In genomic region chr3:96563267-96563666, GRCm38 (mm10) we compare ENCODE assay signal across 15 mouse cellular contexts. TPM values are rescaled to one million over a fixed set of nuclear protein-coding genes. Genes with fewer than 3 reads are reported as not detected.
DNase-seq lines count a peak whose midpoint lies in the region; ATAC-seq and TF ChIP-seq lines count a peak whose summit lies in the region.
"Had no signal": no experiment of that assay in that cellular context is flagged by ENCODE, and none has a peak within 500 bp of the region (broad histone marks: within the 10 kb centered on the region; RNA-seq: fewer than 3 reads in every experiment).

No protein-coding gene starts in this region.

- no peak for ATAC-seq in heart, embryonic 11.5 days (replicated peaks; ENCODE audit: insufficient number of reproducible peaks, low FRiP score, low TSS enrichment)
- no peak for ATAC-seq in lung, embryonic 14.5 days (ENCODE audit: insufficient read depth)
- ATAC-seq in kidney, postnatal 0 days (replicated peaks; ENCODE audit: low FRiP score, low read depth): no peak

- no peak for TF ChIP-seq EP300 in CH12.LX (IDR thresholded peaks at IDR 0.05; ENCODE audit: low read length)

- in situ Hi-C loops in CH12.LX (cut with MboI; ENCODE audit: low pct_ligation_motif_present, low pct_unique_long_range_greater_than_20kb, low sequenced_read_pairs): no loop called here

- TF ChIP-seq CTCF in lung, embryonic 14.5 days (IDR thresholded peaks at IDR 0.05; ENCODE audit: low read depth): no peak
- no peak for TF ChIP-seq CTCF in CH12.LX (conservative IDR thresholded peaks at IDR 0.05 in 1 of 2, IDR thresholded peaks at IDR 0.05 in 1 of 2; ENCODE audit: low read depth in 2 of 2, low read length in 2 of 2)
- no peak for TF ChIP-seq CTCF in kidney, postnatal 0 days (IDR thresholded peaks at IDR 0.05; ENCODE audit: low read depth)

- TF ChIP-seq POLR2A in CH12.LX (IDR thresholded peaks at IDR 0.05; ENCODE audit: low read depth, low read length): no peak

- no peak for DNase-seq in heart, adult 8-10 months (ENCODE audit: low spot score)
- no peak for DNase-seq in lung, embryonic 14.5 days
- no peak for DNase-seq in lung, postnatal 10 days
- no peak for DNase-seq in CH12.LX (ENCODE audit: extremely low read depth)
- DNase-seq in kidney, postnatal 0 days (ENCODE audit: low spot score): no peak
- no peak for DNase-seq in midbrain, embryonic 10.5 days (ENCODE audit: low spot score)
- no peak for DNase-seq in cerebellum, postnatal 4 days (ENCODE audit: low spot score in 2 of 2)
- DNase-seq: adrenal gland, adult 2 months; cerebellum, adult 8-10 months had no signal

- 92% methylated on average over 8 of the region's 8 CpGs for WGBS in heart, embryonic 11.5 days (ENCODE audit: insufficient replicate concordance)
- 88% methylated on average over 8 of the region's 8 CpGs for WGBS in lung, embryonic 14.5 days
- 92% methylated on average over 8 of the region's 8 CpGs for WGBS in kidney, postnatal 0 days
- WGBS in midbrain, embryonic 10.5 days: 97% methylated on average over 8 of the region's 8 CpGs

- dilution Hi-C loops in CH12.LX (cut with MboI; ENCODE audit: extremely low pct_ligation_motif_present, extremely low pct_unique_long_range_greater_than_20kb, low sequenced_read_pairs): no loop called here

- H3K27me3 ChIP-seq in heart, embryonic 11.5 days (ENCODE audit: control insufficient read depth, insufficient read depth, low read length): no peaks in the 10 kb centered on the region
- no peaks in the 10 kb centered on the region for H3K27me3 ChIP-seq in lung, embryonic 14.5 days (ENCODE audit: insufficient read depth, low read length)
- H3K27me3 ChIP-seq in CH12.LX (replicated peaks): no peaks in the 10 kb centered on the region
- no peaks in the 10 kb centered on the region for H3K27me3 ChIP-seq in kidney, postnatal 0 days (ENCODE audit: insufficient read depth, low read length)
- no peaks in the 10 kb centered on the region for H3K27me3 ChIP-seq in midbrain, embryonic 10.5 days (ENCODE audit: low read depth, poor library complexity, severe bottlenecking)
- H3K27me3 ChIP-seq: hindbrain, embryonic 12.5 days had no signal

- H3K4me2 ChIP-seq in heart, embryonic 11.5 days: no peak overlapping the region
- H3K4me2 ChIP-seq in lung, embryonic 14.5 days: no peak overlapping the region
- no peak overlapping the region for H3K4me2 ChIP-seq in CH12.LX (ENCODE audit: insufficient read depth, low read depth, poor library complexity, severe bottlenecking)
- no peak overlapping the region for H3K4me2 ChIP-seq in kidney, postnatal 0 days (ENCODE audit: low read length)
- H3K4me2 ChIP-seq: hindbrain, embryonic 12.5 days had no signal

- no peak for TF ChIP-seq RAD21 in CH12.LX (IDR thresholded peaks at IDR 0.05; ENCODE audit: low read depth, low read length)

- H3K9ac ChIP-seq in heart, embryonic 11.5 days (ENCODE audit: low read depth, low read length): no peak overlapping the region
- no peak overlapping the region for H3K9ac ChIP-seq in lung, embryonic 14.5 days
- no peak overlapping the region for H3K9ac ChIP-seq in CH12.LX (ENCODE audit: insufficient read depth, low read depth)
- no peak overlapping the region for H3K9ac ChIP-seq in kidney, postnatal 0 days (ENCODE audit: low read depth, low read length)
- H3K9ac ChIP-seq: hindbrain, embryonic 12.5 days had no signal

- H3K4me1 ChIP-seq in heart, embryonic 11.5 days (ENCODE audit: control insufficient read depth, insufficient read depth, low read length): peaks cover 29% of the 10 kb centered on the region
- H3K4me1 ChIP-seq in lung, embryonic 14.5 days (ENCODE audit: insufficient read depth): peaks cover 16% of the 10 kb centered on the region
- H3K4me1 ChIP-seq in CH12.LX (ENCODE audit: control insufficient read depth in 1 of 2, insufficient read depth in 2 of 2): peaks cover 8 to 55% of the 10 kb centered on the region in 2 experiments
- H3K4me1 ChIP-seq in kidney, postnatal 0 days (replicated peaks; ENCODE audit: insufficient read depth, low read length): peaks cover 16% of the 10 kb centered on the region
- H3K4me1 ChIP-seq in midbrain, embryonic 10.5 days: peaks cover 33% of the 10 kb centered on the region

- H3K36me3 ChIP-seq in heart, embryonic 11.5 days (ENCODE audit: control insufficient read depth, insufficient read depth, low read length): peaks cover 18% of the 10 kb centered on the region
- peaks cover 25% of the 10 kb centered on the region for H3K36me3 ChIP-seq in lung, embryonic 14.5 days (ENCODE audit: insufficient read depth)
- H3K36me3 ChIP-seq in CH12.LX (replicated peaks in 1 of 2; ENCODE audit: control insufficient read depth in 1 of 2, insufficient read depth in 1 of 2, low read length in 1 of 2): peaks cover 28 to 30% of the 10 kb centered on the region in 2 experiments
- peaks cover 21% of the 10 kb centered on the region for H3K36me3 ChIP-seq in kidney, postnatal 0 days (ENCODE audit: insufficient read depth, low read length)
- peaks cover 23% of the 10 kb centered on the region for H3K36me3 ChIP-seq in midbrain, embryonic 10.5 days

- H3K79me2 ChIP-seq in CH12.LX (replicated peaks; ENCODE audit: control insufficient read depth, extremely low read depth, insufficient read depth, poor library complexity, severe bottlenecking): peaks cover 37% of the 10 kb centered on the region

- H3K9me3 ChIP-seq in heart, embryonic 11.5 days (replicated peaks; ENCODE audit: control insufficient read depth, low read length): no peaks in the 10 kb centered on the region
- no peaks in the 10 kb centered on the region for H3K9me3 ChIP-seq in lung, embryonic 14.5 days (ENCODE audit: low read depth, low read length)
- H3K9me3 ChIP-seq in CH12.LX (replicated peaks; ENCODE audit: low read length): no peaks in the 10 kb centered on the region
- no peaks in the 10 kb centered on the region for H3K9me3 ChIP-seq in kidney, postnatal 0 days (replicated peaks; ENCODE audit: low read length)
- no peaks in the 10 kb centered on the region for H3K9me3 ChIP-seq in midbrain, embryonic 10.5 days (replicated peaks)
- H3K9me3 ChIP-seq: G1E; hindbrain, embryonic 12.5 days had no signal

- 0 out of 2 replicates have a peak overlapping the region, but pooled peaks have one; percentile 8 for H3K27ac ChIP-seq in heart, embryonic 11.5 days (ENCODE audit: low read depth, low read length)
- H3K27ac ChIP-seq in lung, embryonic 14.5 days (ENCODE audit: low read depth): peak overlapping the region; percentile 81
- H3K27ac ChIP-seq in CH12.LX (ENCODE audit: insufficient read depth, low read depth): no peak overlapping the region
- H3K27ac ChIP-seq in kidney, postnatal 0 days: peak overlapping the region; percentile 86; the same call in 1 of the 2 replicates
- no peak overlapping the region for H3K27ac ChIP-seq in midbrain, embryonic 10.5 days (replicated peaks)
- H3K27ac ChIP-seq: hindbrain, embryonic 12.5 days had no signal

- H3K4me3 ChIP-seq in heart, embryonic 11.5 days (ENCODE audit: low read depth, low read length): no peak overlapping the region
- no peak overlapping the region for H3K4me3 ChIP-seq in lung, embryonic 14.5 days (ENCODE audit: low read depth, low read length)
- H3K4me3 ChIP-seq in CH12.LX (replicated peaks in 1 of 3; ENCODE audit: low read depth in 2 of 3, low read length in 2 of 3, poor library complexity in 1 of 3): no peak overlapping the region
- H3K4me3 ChIP-seq in kidney, postnatal 0 days (replicated peaks; ENCODE audit: low read depth, low read length): no peak overlapping the region
- H3K4me3 ChIP-seq in midbrain, embryonic 10.5 days: no peak overlapping the region
- H3K4me3 ChIP-seq: hindbrain, embryonic 12.5 days had no signal

RNA-seq across cellular contexts. Expression of gene Txnip, which starts 5.5 kb away (rescaled TPM):
- polyA plus RNA-seq in heart, embryonic 11.5 days (2014; fragmentation: Nextera tagmentation; extraction: Ambion mirVana): 106 and 121 TPM in 2 replicates
- 100 to 1,000 TPM; 346 to 908 (median 654) TPM for total RNA-seq in heart, adult 8-10 months (2022)
- 77.2 and 96.5 TPM in 2 replicates for polyA plus RNA-seq in lung, embryonic 14.5 days (2014; fragmentation: Nextera tagmentation; extraction: Ambion mirVana)
- total RNA-seq in CH12.LX (2012; rRNA removed): 52.5 and 76.7 TPM in 2 replicates
- total RNA-seq in CH12.LX (2014; rRNA removed): 184 and 220 TPM in 2 replicates
- polyA plus RNA-seq in CH12.LX (2012; ENCODE audit: insufficient read length, low read depth): 39.2 and 41.8 TPM in 2 replicates
- 241 and 254 TPM in 2 replicates for polyA plus RNA-seq in kidney, postnatal 0 days (2015; fragmentation: Nextera tagmentation; extraction: Ambion mirVana)
- 31.5 and 41.7 TPM in 2 replicates for polyA plus RNA-seq in midbrain, embryonic 10.5 days (2016; fragmentation: Nextera tagmentation; extraction: Ambion mirVana)

RNA-seq across cellular contexts. Expression of gene Gm16253, which starts 13.5 kb away (rescaled TPM):
- 1.2 and 1.5 TPM in 2 replicates for polyA plus RNA-seq in heart, embryonic 11.5 days (2014; fragmentation: Nextera tagmentation; extraction: Ambion mirVana)
- total RNA-seq in heart, adult 8-10 months (2022): 1 to 10 TPM in 3 of 4 experiments, not detected in 1; 2.5 to 3.3 (median 3.2) TPM
- polyA plus RNA-seq in lung, embryonic 14.5 days (2014; fragmentation: Nextera tagmentation; extraction: Ambion mirVana): 0.89 and 1.2 TPM in 2 replicates
- total RNA-seq in CH12.LX (2012; rRNA removed): 0.38 and 0.72 TPM in 2 replicates
- total RNA-seq in CH12.LX (2014; rRNA removed): not detected in 2 replicates
- 0.46 TPM in 1 of 2 replicates, not detected in the other for polyA plus RNA-seq in CH12.LX (2012; ENCODE audit: insufficient read length, low read depth)
- not detected in 2 replicates for polyA plus RNA-seq in kidney, postnatal 0 days (2015; fragmentation: Nextera tagmentation; extraction: Ambion mirVana)
- polyA plus RNA-seq in midbrain, embryonic 10.5 days (2016; fragmentation: Nextera tagmentation; extraction: Ambion mirVana): 0.62 and 1.6 TPM in 2 replicates
- total RNA-seq: adrenal gland, adult 2 months; G1E; left cerebral cortex, postnatal 10 days had no signal
- polyA plus RNA-seq: adrenal gland, adult 2 months; embryonic facial prominence, embryonic 14.5 days; G1E; testis, adult 2 months had no signal

RNA-seq across cellular contexts. Expression of gene Polr3gl, which starts 30.7 kb away (rescaled TPM):
- polyA plus RNA-seq in heart, embryonic 11.5 days (2014; fragmentation: Nextera tagmentation; extraction: Ambion mirVana): 21.4 and 23.8 TPM in 2 replicates
- 10 to 100 TPM; 31.7 to 35.2 (median 34.7) TPM for total RNA-seq in heart, adult 8-10 months (2022)
- polyA plus RNA-seq in lung, embryonic 14.5 days (2014; fragmentation: Nextera tagmentation; extraction: Ambion mirVana): 17.8 and 22.9 TPM in 2 replicates
- total RNA-seq in CH12.LX (2012; rRNA removed): 10.4 and 13.7 TPM in 2 replicates
- 15.7 and 16.6 TPM in 2 replicates for total RNA-seq in CH12.LX (2014; rRNA removed)
- polyA plus RNA-seq in CH12.LX (2012; ENCODE audit: insufficient read length, low read depth): 18.8 and 28.4 TPM in 2 replicates
- 26.0 and 28.2 TPM in 2 replicates for polyA plus RNA-seq in kidney, postnatal 0 days (2015; fragmentation: Nextera tagmentation; extraction: Ambion mirVana)
- 25.2 and 31.8 TPM in 2 replicates for polyA plus RNA-seq in midbrain, embryonic 10.5 days (2016; fragmentation: Nextera tagmentation; extraction: Ambion mirVana)

RNA-seq across cellular contexts. Expression of gene Ankrd34a, which starts 33.2 kb away (rescaled TPM):
- polyA plus RNA-seq in heart, embryonic 11.5 days (2014; fragmentation: Nextera tagmentation; extraction: Ambion mirVana): 9.0 TPM in 2 replicates
- 1 to 10 TPM; 1.1 to 2.5 (median 2.0) TPM for total RNA-seq in heart, adult 8-10 months (2022)
- polyA plus RNA-seq in lung, embryonic 14.5 days (2014; fragmentation: Nextera tagmentation; extraction: Ambion mirVana): 2.0 and 2.5 TPM in 2 replicates
- total RNA-seq in CH12.LX (2012; rRNA removed) (0.04 TPM in 2 replicates), CH12.LX (2014; rRNA removed) (not detected in 2 replicates)
- polyA plus RNA-seq in CH12.LX (2012; ENCODE audit: insufficient read length, low read depth): 0.11 TPM in 1 of 2 replicates, not detected in the other
- 1.2 and 1.3 TPM in 2 replicates for polyA plus RNA-seq in kidney, postnatal 0 days (2015; fragmentation: Nextera tagmentation; extraction: Ambion mirVana)
- 1.0 and 1.7 TPM in 2 replicates for polyA plus RNA-seq in midbrain, embryonic 10.5 days (2016; fragmentation: Nextera tagmentation; extraction: Ambion mirVana)

RNA-seq across cellular contexts. Expression of gene Lix1l, which starts 37.7 kb away (rescaled TPM):
- 6.4 and 6.7 TPM in 2 replicates for polyA plus RNA-seq in heart, embryonic 11.5 days (2014; fragmentation: Nextera tagmentation; extraction: Ambion mirVana)
- total RNA-seq in heart, adult 8-10 months (2022): 10 to 100 TPM; 20.9 to 31.1 (median 25.8) TPM
- 7.9 and 8.3 TPM in 2 replicates for polyA plus RNA-seq in lung, embryonic 14.5 days (2014; fragmentation: Nextera tagmentation; extraction: Ambion mirVana)
- total RNA-seq in CH12.LX (2012; rRNA removed) (2.9 and 4.5 TPM in 2 replicates), CH12.LX (2014; rRNA removed) (3.7 and 4.6 TPM in 2 replicates)
- polyA plus RNA-seq in CH12.LX (2012; ENCODE audit: insufficient read length, low read depth): 4.0 and 4.7 TPM in 2 replicates
- 4.9 and 5.2 TPM in 2 replicates for polyA plus RNA-seq in kidney, postnatal 0 days (2015; fragmentation: Nextera tagmentation; extraction: Ambion mirVana)
- polyA plus RNA-seq in midbrain, embryonic 10.5 days (2016; fragmentation: Nextera tagmentation; extraction: Ambion mirVana): 5.3 and 5.7 TPM in 2 replicates

Comparison
In these comparisons a context has a peak if more than half of its experiments do, and no peak if none do; other contexts are left out.
1. H3K27ac ChIP-seq: peak in heart, embryonic 11.5 days (single experiment), lung, embryonic 14.5 days (single experiment) and kidney, postnatal 0 days (single experiment); none in CH12.LX (single experiment) and midbrain, embryonic 10.5 days (single experiment).